Mouse (Mus musculus): Measurements from ENCODE around the gene Nedd9. TPM values are rescaled to one million over a fixed set of nuclear protein-coding genes. Genes with fewer than 3 reads are reported as not detected.

Gene Nedd9
- polyA plus RNA-seq, 1 experiment = 60.8 TPM

DNA sequence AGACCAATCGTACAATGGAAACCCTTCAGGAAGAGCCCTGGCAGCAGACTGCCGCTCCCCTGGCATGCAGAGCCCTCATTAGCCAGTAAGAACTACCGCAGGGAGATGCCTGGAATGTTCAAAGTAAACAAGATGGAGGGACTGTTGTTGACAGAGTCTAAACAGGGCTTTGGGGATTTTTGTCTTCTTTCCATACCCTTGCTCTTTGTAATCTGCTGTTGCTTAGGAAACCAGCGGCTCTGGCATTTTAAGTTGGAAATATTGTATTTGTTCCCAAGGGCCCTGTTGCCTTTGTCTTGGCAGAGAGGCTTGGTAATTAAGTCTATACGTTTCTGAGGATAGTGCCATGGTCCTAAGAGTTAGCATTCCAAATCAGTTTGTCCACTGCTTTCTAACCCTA, 134.8 kb downstream of the Nedd9 start:
- Histone ChIP-seq H3K4me3 (replicated peaks; ENCODE audit: extremely low read depth, low read depth, low read length) (no peak overlapping the region), H3K4me1 (ENCODE audit: control insufficient read depth, insufficient read depth, low read length) (peaks cover 46% of the 10 kb centered on the region)
- WGBS = 16% methylated on average over 5 of the region's 5 CpGs
- no peak for TF ChIP-seq POLR2A (IDR thresholded peaks at IDR 0.05; ENCODE audit: borderline replicate concordance, extremely low read depth, low read depth, low read length)
- no peak for TF ChIP-seq CTCF (IDR thresholded peaks at IDR 0.05; ENCODE audit: insufficient read depth, low read length)
- peak; percentile 39 for DNase-seq

DNA sequence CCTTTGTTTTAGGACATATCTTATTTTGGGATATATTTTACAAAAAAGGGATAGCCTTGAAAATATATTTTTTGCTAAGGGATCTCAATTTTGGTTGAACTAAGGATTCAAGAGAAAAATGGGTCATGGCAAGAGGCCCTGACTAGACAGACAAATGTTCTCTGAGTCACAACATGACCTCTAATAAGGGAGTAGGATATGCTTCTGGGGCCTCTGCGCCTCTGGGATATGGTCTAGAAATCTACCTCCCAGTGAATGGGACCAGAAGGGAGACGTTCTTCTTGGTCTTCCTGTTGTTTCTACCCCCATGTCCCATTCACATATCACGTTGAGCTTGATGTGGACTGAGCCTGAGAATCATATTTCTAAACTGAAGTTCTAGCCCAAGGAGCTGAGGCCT, 136.6 kb downstream of the Nedd9 start:
- Histone ChIP-seq H3K4me3 (replicated peaks; ENCODE audit: extremely low read depth, low read depth, low read length) (no peak overlapping the region), H3K4me1 (ENCODE audit: control insufficient read depth, insufficient read depth, low read length) (peaks cover 45% of the 10 kb centered on the region)
- no peak for DNase-seq
- 51% methylated on average over 3 of the region's 3 CpGs for WGBS
- TF ChIP-seq CTCF (IDR thresholded peaks at IDR 0.05; ENCODE audit: insufficient read depth, low read length) = no peak
- no peak for TF ChIP-seq POLR2A (IDR thresholded peaks at IDR 0.05; ENCODE audit: borderline replicate concordance, extremely low read depth, low read depth, low read length)

DNA sequence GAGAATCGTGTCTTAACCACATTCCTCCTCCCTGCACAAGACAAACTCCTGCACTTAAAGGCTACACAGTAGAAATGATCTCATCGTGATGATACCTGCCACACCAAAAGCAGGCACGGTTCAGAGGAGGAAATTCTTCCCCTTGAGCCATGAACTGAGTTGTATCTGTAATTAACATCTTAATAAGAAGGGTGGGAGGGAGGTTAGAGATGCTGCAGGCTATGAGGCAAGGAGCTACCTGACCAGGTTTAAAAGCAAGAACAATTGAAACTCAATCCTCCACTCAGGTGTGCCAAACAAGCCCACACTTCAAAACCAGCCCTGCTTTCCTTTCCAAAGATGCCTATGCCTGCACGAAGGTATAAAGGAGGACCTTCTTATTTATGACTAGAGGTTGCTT, 137.4 kb downstream of the Nedd9 start:
- WGBS = 46% methylated on average over 4 of the region's 4 CpGs
- Histone ChIP-seq H3K4me1 (ENCODE audit: control insufficient read depth, insufficient read depth, low read length) (peaks cover 48% of the 10 kb centered on the region), H3K4me3 (replicated peaks; ENCODE audit: extremely low read depth, low read depth, low read length) (no peak overlapping the region)
- TF ChIP-seq CTCF (IDR thresholded peaks at IDR 0.05; ENCODE audit: insufficient read depth, low read length) (no peak), POLR2A (IDR thresholded peaks at IDR 0.05; ENCODE audit: borderline replicate concordance, extremely low read depth, low read depth, low read length) (no peak)
- DNase-seq = no peak

DNA sequence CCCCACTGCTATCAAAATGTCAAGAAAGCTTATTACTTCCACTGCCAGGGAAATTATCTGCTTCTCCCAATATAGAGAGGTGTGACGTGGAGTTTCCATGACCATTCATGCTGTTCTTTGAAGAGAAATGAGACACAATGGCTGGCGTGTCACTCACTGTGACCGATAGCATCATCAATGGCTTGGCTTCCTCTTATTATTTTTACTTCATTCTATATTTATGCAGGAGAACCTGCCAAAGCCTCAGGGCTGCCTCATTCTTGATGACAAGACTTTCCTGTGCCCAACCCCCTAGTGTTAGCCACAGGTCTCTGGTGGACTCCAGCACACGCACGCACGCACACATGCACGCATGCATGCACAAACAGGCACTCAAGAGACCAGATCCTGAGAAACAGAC, 141.4 kb downstream of the Nedd9 start:
- DNase-seq = no peak
- Histone ChIP-seq H3K4me1 (ENCODE audit: control insufficient read depth, insufficient read depth, low read length) (peaks cover 40% of the 10 kb centered on the region), H3K4me3 (replicated peaks; ENCODE audit: extremely low read depth, low read depth, low read length) (peak overlapping the region; percentile 52)
- WGBS = 26% methylated on average over 7 of the region's 7 CpGs
- no peak for TF ChIP-seq POLR2A (IDR thresholded peaks at IDR 0.05; ENCODE audit: borderline replicate concordance, extremely low read depth, low read depth, low read length)

DNA sequence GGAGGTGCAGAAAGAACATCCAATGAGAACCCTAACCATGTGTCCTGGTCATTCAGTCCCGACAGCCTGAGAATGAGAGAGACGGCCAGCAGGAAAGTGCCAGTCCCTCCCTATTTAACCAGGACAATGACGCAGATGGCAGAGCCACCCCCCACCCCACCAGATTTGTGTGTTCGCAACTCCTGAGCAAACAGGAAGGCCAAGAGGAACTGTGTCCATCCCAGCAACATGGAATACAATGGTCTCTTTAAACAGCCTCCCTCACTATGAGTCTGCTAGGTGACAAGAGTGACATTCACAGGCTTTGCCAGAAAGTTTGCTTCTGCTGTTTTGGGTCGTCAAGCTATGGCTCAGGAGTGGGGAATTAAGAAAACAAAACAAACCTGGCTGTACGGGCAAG, 141.9 kb downstream of the Nedd9 start:
- no peak for DNase-seq
- peaks cover 38% of the 10 kb centered on the region for H3K4me1 ChIP-seq (ENCODE audit: control insufficient read depth, insufficient read depth, low read length)

DNA sequence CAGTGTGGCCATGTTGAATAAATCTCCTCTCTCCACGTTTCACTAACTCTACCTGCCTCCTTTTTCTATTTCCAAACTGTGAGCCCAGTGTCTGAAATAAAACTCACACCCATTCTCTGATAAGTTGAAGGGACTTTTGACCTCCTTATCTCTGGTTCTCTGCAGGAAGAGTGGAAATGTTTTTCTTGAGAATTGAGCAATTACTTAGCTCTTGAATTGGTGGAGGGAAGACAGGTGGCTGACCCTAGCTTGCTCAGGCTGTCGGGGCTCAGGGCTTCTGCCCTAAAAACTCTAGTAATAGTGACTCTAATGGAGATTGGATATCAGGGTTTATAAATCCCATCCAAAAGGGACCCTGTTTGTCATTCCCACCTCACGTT, 143.3 kb downstream of the Nedd9 start:
- no peak overlapping the region for H3K4me3 ChIP-seq (replicated peaks; ENCODE audit: extremely low read depth, low read depth, low read length)
- TF ChIP-seq CTCF (IDR thresholded peaks at IDR 0.05; ENCODE audit: insufficient read depth, low read length) (no peak), POLR2A (IDR thresholded peaks at IDR 0.05; ENCODE audit: borderline replicate concordance, extremely low read depth, low read depth, low read length) (no peak)
- peaks cover 45% of the 10 kb centered on the region for H3K4me1 ChIP-seq (ENCODE audit: control insufficient read depth, insufficient read depth, low read length)
- 61% methylated on average over 3 of the region's 3 CpGs for WGBS
- DNase-seq = no peak

More for the DNA sequence above, 141.9 kb downstream of the Nedd9 start:
- H3K4me3 ChIP-seq (replicated peaks; ENCODE audit: extremely low read depth, low read depth, low read length) = no peak overlapping the region
- WGBS = 25% methylated on average over 6 of the region's 6 CpGs
- TF ChIP-seq CTCF (IDR thresholded peaks at IDR 0.05; ENCODE audit: insufficient read depth, low read length) = no peak
- TF ChIP-seq POLR2A (IDR thresholded peaks at IDR 0.05; ENCODE audit: borderline replicate concordance, extremely low read depth, low read depth, low read length) = no peak

DNA sequence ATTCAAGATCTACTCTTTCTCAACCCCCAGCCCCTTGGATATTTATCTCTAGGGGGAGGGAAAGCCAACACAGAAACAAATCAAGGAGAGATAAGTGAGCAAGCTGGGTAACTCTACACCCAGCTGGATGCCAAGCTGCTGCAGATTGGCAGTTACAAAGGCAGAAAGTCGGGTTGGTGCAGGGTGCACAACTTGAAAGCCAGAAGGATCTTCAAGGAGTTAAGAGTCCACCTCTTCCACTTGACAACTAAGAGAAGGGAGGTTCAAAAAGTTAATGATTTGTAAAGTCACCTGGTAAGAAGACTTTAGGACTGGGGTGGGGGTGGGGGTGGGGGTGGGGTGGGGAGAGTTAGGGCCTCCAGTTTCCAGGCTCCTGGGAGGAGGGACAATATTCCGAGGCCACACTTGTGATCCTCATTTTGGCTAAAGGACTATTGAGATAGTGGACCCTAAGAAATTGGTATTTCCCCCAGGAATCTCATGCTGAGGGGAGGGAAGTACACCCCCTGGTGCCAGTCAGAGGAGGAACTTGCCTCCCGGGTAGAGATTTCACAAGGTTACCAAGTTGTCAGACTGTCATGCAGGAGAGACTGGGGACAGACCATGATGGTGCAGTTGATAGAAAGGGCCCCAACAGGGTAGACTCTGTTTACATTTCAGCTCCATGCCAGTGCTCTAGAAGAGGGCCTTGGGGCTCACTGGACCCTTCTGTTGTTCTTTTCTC, 143.8 kb downstream of the Nedd9 start:
- Histone ChIP-seq H3K4me1 (ENCODE audit: control insufficient read depth, insufficient read depth, low read length) (peaks cover 43% of the 10 kb centered on the region), H3K4me3 (replicated peaks; ENCODE audit: extremely low read depth, low read depth, low read length) (no peak overlapping the region)
- TF ChIP-seq POLR2A (IDR thresholded peaks at IDR 0.05; ENCODE audit: borderline replicate concordance, extremely low read depth, low read depth, low read length) (no peak), CTCF (IDR thresholded peaks at IDR 0.05; ENCODE audit: insufficient read depth, low read length) (no peak)
- DNase-seq = no peak
- WGBS = 45% methylated on average over 3 of the region's 3 CpGs

DNA sequence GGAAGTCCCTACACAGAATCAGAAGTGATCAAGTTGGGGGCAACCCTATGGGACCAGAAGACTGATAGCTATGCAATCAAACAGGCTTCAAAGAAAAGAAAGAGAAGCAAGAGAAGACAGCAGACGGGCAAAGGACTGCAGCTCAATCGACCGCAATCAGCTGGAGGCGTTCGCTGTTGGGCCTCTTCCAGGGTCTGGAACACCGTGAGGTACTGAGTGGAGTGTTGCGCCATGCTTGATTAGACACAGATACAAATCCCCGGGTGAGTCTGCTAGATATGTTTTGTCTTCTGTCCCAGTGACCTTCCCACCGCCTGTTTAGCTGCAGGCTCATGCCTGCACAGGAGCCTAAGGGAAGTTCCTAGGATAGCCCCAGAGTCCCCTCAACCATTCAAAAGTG, 145.7 kb downstream of the Nedd9 start:
- WGBS = 60% methylated on average over 9 of the region's 9 CpGs
- Histone ChIP-seq H3K4me3 (replicated peaks; ENCODE audit: extremely low read depth, low read depth, low read length) (no peak overlapping the region), H3K4me1 (ENCODE audit: control insufficient read depth, insufficient read depth, low read length) (peaks cover 42% of the 10 kb centered on the region)
- TF ChIP-seq CTCF (IDR thresholded peaks at IDR 0.05; ENCODE audit: insufficient read depth, low read length) (no peak), POLR2A (IDR thresholded peaks at IDR 0.05; ENCODE audit: borderline replicate concordance, extremely low read depth, low read depth, low read length) (no peak)
- DNase-seq = no peak

DNA sequence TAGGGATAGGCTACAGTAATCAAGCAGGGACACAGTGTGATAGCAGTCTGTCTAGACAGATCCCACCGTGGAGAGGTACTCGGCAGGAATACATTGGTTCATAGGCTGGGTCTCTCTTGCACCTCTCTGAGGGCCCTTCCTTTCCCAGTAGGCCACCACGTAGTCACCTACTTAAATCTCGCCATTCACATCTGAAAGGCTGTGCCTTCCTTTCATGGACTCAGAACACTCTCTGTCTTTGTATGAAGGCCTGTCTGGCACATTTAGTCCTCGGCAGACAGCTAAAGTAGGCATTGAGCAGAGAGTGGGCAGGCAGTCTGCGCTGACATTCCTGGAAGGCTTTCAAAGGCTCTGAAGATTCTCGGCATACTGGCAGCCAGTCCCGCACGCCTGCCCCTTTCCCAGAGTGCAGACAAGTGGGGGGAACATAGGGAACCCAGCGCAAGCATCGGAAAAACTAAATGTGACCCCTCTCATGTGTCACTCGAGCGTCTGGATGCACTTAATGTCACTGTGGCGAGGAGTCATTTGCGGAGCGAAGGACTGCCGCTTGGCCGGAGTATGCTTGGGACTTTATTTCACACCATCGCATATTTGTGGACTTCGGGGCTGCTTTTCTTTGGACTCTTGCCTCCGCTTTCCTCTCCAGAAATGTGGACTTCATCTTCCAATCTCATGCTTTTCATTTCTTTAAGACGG, 147.4 kb downstream of the Nedd9 start:
- TF ChIP-seq POLR2A (IDR thresholded peaks at IDR 0.05; ENCODE audit: borderline replicate concordance, extremely low read depth, low read depth, low read length) = no peak
- no peak for TF ChIP-seq CTCF (IDR thresholded peaks at IDR 0.05; ENCODE audit: insufficient read depth, low read length)
- H3K4me1 ChIP-seq (ENCODE audit: control insufficient read depth, insufficient read depth, low read length) = peaks cover 40% of the 10 kb centered on the region
- no peak overlapping the region for H3K4me3 ChIP-seq (replicated peaks; ENCODE audit: extremely low read depth, low read depth, low read length)
- peak; percentile 57 for DNase-seq
- 53% methylated on average over 22 of the region's 22 CpGs for WGBS

DNA sequence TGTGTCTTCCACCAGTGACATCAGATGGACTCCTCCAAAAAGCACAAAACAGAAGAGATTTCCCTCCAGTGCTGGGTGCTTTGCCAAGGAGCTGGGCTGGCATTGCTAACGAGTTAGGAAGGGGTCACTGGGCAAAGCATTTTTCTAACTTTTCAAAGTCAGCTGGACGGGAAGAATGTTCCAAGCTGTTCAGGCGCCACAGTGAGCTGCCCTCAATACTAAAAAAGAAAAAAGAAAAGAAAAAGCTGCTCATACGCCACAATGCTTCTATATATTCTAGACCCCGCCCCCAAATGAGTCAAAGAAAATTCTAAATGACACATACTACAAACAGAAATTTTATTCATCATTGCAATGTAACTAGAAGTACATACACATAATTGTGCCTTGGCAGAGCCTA, 148.0 kb downstream of the Nedd9 start:
- 66% methylated on average over 5 of the region's 5 CpGs for WGBS
- no peak for TF ChIP-seq POLR2A (IDR thresholded peaks at IDR 0.05; ENCODE audit: borderline replicate concordance, extremely low read depth, low read depth, low read length)
- no peak for TF ChIP-seq CTCF (IDR thresholded peaks at IDR 0.05; ENCODE audit: insufficient read depth, low read length)
- DNase-seq = no peak
- Histone ChIP-seq H3K4me1 (ENCODE audit: control insufficient read depth, insufficient read depth, low read length) (peaks cover 40% of the 10 kb centered on the region), H3K4me3 (replicated peaks; ENCODE audit: extremely low read depth, low read depth, low read length) (no peak overlapping the region)

Measured in lung, adult 2 months (tissue).